Mouse (Mus musculus): ENCODE results near the gene Bricd5. TPM values are rescaled to one million over a fixed set of nuclear protein-coding genes. Genes with fewer than 3 reads are reported as not detected.

Bricd5 gene
- total and polyA plus RNA-seq, 3 experiments = 0.98 TPM; not detected in 2

DNA sequence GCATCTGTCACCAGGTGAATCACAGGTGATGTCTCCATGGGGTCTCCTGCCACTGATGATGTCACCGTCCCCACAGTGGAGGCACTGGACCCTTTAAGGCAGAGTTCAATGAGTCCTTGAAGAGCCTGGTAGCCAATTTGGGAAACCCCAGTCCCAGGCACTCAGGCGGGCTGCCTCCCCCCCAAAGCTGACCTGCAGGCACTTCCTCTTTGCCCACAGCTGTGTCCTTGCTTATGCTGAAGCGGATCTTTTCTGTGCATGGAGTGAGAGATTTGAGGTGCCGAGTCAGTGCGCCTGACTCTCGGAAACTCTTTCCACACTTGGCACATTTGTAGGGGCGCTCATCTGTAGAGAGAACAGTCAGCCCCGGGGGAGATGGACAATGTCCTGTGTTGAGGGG lies 27.1 kb upstream of the Bricd5 start:
- H3K36me3 ChIP-seq (replicated peaks in 1 of 2; ENCODE audit: control insufficient read depth in 1 of 2, insufficient read depth in 1 of 2, low read length in 1 of 2) = peaks cover 88 to 99% of the 10 kb centered on the region in 2 experiments
- H3K4me2 ChIP-seq (ENCODE audit: insufficient read depth, low read depth, poor library complexity, severe bottlenecking) = no peak overlapping the region
- H3K79me2 ChIP-seq (replicated peaks; ENCODE audit: control insufficient read depth, extremely low read depth, insufficient read depth, poor library complexity, severe bottlenecking) = 0 out of 2 replicates have a peak, but pooled peaks cover 1% of the 10 kb centered on the region
- peaks cover 3 to 27% of the 10 kb centered on the region in 2 experiments; a peak in 3 of 4 replicates for H3K4me1 ChIP-seq (ENCODE audit: control insufficient read depth in 1 of 2, insufficient read depth in 2 of 2)
- dilution Hi-C loops (cut with MboI; ENCODE audit: extremely low pct_ligation_motif_present, extremely low pct_unique_long_range_greater_than_20kb, low sequenced_read_pairs) = no loop called here
- H3K9ac ChIP-seq (ENCODE audit: insufficient read depth, low read depth) = no peak overlapping the region
- H3K27ac ChIP-seq (ENCODE audit: insufficient read depth, low read depth) = no peak overlapping the region
- no peak for DNase-seq (ENCODE audit: extremely low read depth)
- no peaks in the 10 kb centered on the region for H3K9me3 ChIP-seq (replicated peaks; ENCODE audit: low read length)
- in situ Hi-C loops (cut with MboI; ENCODE audit: low pct_ligation_motif_present, low pct_unique_long_range_greater_than_20kb, low sequenced_read_pairs) = no loop called here
- TF ChIP-seq EP300 (IDR thresholded peaks at IDR 0.05; ENCODE audit: low read length) (no peak), POLR2A (IDR thresholded peaks at IDR 0.05; ENCODE audit: low read depth, low read length) (no peak), TBP (conservative IDR thresholded peaks at IDR 0.05; ENCODE audit: low read depth, low read length) (no peak), NELFE (IDR thresholded peaks at IDR 0.05; ENCODE audit: low read depth, low read length) (no peak), BHLHE40 (IDR thresholded peaks at IDR 0.05; ENCODE audit: low read depth, low read length) (no peak), JUND (conservative IDR thresholded peaks at IDR 0.05; ENCODE audit: low read depth, low read length) (no peak), NRF1 (IDR thresholded peaks at IDR 0.05; ENCODE audit: low read depth, low read length) (no peak), GABPA (IDR thresholded peaks at IDR 0.05; ENCODE audit: insufficient replicate concordance, low read depth, low read length) (no peak), ELF1 (IDR thresholded peaks at IDR 0.05; ENCODE audit: low read depth, low read length) (no peak), ZC3H11A (IDR thresholded peaks at IDR 0.05; ENCODE audit: low read depth, low read length) (no peak), CTCF (conservative IDR thresholded peaks at IDR 0.05 in 1 of 2, IDR thresholded peaks at IDR 0.05 in 1 of 2; ENCODE audit: low read depth in 2 of 2, low read length in 2 of 2) (no peak), POLR2AphosphoS2 (IDR thresholded peaks at IDR 0.05; ENCODE audit: low read depth, low read length) (no peak), ETS1 (conservative IDR thresholded peaks at IDR 0.05; ENCODE audit: low read depth, low read length) (no peak), RCOR1 (conservative IDR thresholded peaks at IDR 0.05; ENCODE audit: low read depth, low read length) (no peak), ZMIZ1 (IDR thresholded peaks at IDR 0.05; ENCODE audit: low read depth, low read length) (no peak), MAX (IDR thresholded peaks at IDR 0.05; ENCODE audit: low read length) (no peak), MEF2A (IDR thresholded peaks at IDR 0.05; ENCODE audit: borderline replicate concordance, low read depth, low read length) (no peak), USF1 (IDR thresholded peaks at IDR 0.05; ENCODE audit: low read depth, low read length) (no peak), ZKSCAN1 (IDR thresholded peaks at IDR 0.05; ENCODE audit: borderline replicate concordance, low read depth, low read length) (no peak), MAZ (IDR thresholded peaks at IDR 0.05; ENCODE audit: low read depth, low read length) (no peak)
- H3K4me3 ChIP-seq (replicated peaks in 1 of 3; ENCODE audit: low read depth in 2 of 3, low read length in 2 of 3, poor library complexity in 1 of 3) = no peak overlapping the region
- no peaks in the 10 kb centered on the region for H3K27me3 ChIP-seq (replicated peaks)

DNA sequence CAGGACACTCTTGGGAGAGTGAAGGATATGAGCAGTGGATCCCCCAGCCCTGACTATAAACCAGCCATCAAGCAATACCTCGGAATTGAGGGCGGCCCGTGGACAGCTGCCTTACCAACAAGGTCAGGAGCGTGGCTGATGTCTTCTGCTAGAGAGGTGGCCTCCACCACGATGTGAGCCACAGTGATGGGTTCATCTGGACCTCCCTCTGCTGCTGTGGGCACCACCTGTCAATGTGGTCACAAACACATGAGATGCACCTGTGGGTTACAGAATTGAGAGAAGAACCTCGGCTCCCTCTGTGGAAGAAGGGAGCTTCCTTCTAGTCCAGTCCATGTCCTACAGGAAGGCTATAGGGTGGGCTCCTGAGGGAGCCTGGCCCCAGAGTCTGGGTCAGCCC lies 24.2 kb upstream of the Bricd5 start:
- DNase-seq (ENCODE audit: extremely low read depth) = no peak
- no peak for TF ChIP-seq MXI1 (IDR thresholded peaks at IDR 0.05; ENCODE audit: low read depth, low read length)
- TF ChIP-seq NRF1 (IDR thresholded peaks at IDR 0.05; ENCODE audit: low read depth, low read length) = no peak
- TF ChIP-seq EP300 (IDR thresholded peaks at IDR 0.05; ENCODE audit: low read length) = no peak
- TF ChIP-seq ELF1 (IDR thresholded peaks at IDR 0.05; ENCODE audit: low read depth, low read length) = no peak
- TF ChIP-seq IRF4 (IDR thresholded peaks at IDR 0.05; ENCODE audit: low read depth, low read length) = no peak
- TF ChIP-seq GABPA (IDR thresholded peaks at IDR 0.05; ENCODE audit: insufficient replicate concordance, low read depth, low read length) = no peak
- no peak for TF ChIP-seq HCFC1 (IDR thresholded peaks at IDR 0.05; ENCODE audit: low read depth, low read length)
- TF ChIP-seq KAT2A (IDR thresholded peaks at IDR 0.05; ENCODE audit: insufficient replicate concordance, low read length) = no peak
- no peak for TF ChIP-seq JUN (IDR thresholded peaks at IDR 0.05; ENCODE audit: insufficient read depth, low read depth, low read length)
- no peak for TF ChIP-seq ZNF384 (IDR thresholded peaks at IDR 0.05; ENCODE audit: low read depth, low read length)
- TF ChIP-seq SMC3 (IDR thresholded peaks at IDR 0.05; ENCODE audit: low read depth, low read length) = no peak
- no peak for TF ChIP-seq SIN3A (IDR thresholded peaks at IDR 0.05; ENCODE audit: low read length)
- H3K4me2 ChIP-seq (ENCODE audit: insufficient read depth, low read depth, poor library complexity, severe bottlenecking) = no peak overlapping the region
- in situ Hi-C loops (cut with MboI; ENCODE audit: low pct_ligation_motif_present, low pct_unique_long_range_greater_than_20kb, low sequenced_read_pairs) = no loop called here
- dilution Hi-C loops (cut with MboI; ENCODE audit: extremely low pct_ligation_motif_present, extremely low pct_unique_long_range_greater_than_20kb, low sequenced_read_pairs) = no loop called here
- no peaks in the 10 kb centered on the region for H3K9me3 ChIP-seq (replicated peaks; ENCODE audit: low read length)
- no peak overlapping the region for H3K27ac ChIP-seq (ENCODE audit: insufficient read depth, low read depth)
- peaks cover 3 to 40% of the 10 kb centered on the region in 2 experiments; a peak in 3 of 4 replicates for H3K4me1 ChIP-seq (ENCODE audit: control insufficient read depth in 1 of 2, insufficient read depth in 2 of 2)
- peaks cover 65 to 80% of the 10 kb centered on the region in 2 experiments for H3K36me3 ChIP-seq (replicated peaks in 1 of 2; ENCODE audit: control insufficient read depth in 1 of 2, insufficient read depth in 1 of 2, low read length in 1 of 2)
- no peaks in the 10 kb centered on the region for H3K27me3 ChIP-seq (replicated peaks)
- H3K4me3 ChIP-seq (replicated peaks in 1 of 3; ENCODE audit: low read depth in 2 of 3, low read length in 2 of 3, poor library complexity in 1 of 3) = no peak overlapping the region
- H3K9ac ChIP-seq (ENCODE audit: insufficient read depth, low read depth) = no peak overlapping the region
- H3K79me2 ChIP-seq (replicated peaks; ENCODE audit: control insufficient read depth, extremely low read depth, insufficient read depth, poor library complexity, severe bottlenecking) = peaks cover 15% of the 10 kb centered on the region
